Mouse (Mus musculus): ENCODE data around the gene Ccdc149. TPM values are rescaled to one million over a fixed set of nuclear protein-coding genes. Genes with fewer than 3 reads are reported as not detected.

The Ccdc149 gene
- total and polyA plus RNA-seq, 3 experiments = not detected

DNA sequence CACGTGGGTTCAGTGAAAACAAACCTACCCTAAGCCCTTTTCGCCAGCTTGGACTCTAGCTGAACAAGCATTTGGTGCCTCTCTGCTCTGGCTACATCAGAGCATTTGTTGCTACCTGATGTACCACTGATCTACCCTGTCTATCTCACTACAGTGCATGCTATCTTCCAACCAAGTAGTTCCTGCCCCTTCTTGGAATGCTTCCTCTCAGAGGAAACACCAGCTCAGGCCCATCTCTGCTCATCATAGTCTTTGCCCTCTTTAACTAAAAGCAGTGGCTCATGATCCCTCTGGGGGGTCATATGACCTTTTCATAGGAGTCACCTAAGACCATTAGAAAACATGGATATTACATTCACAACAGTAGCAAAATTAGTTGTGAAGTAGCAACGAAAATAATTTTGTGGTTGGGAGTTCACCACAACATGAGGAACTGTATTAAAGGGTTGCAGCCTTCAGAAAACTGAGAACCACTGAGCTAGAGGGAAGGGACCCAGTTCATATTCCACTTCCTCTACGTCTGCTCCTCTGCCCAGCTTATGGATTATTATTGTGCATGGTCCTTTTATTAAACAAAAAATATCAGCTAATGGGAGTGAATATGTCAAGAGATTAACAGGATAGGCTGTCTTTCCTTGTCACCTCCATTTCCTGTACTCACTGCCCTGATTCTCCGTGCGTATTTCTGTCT is 9.7 kb downstream of the Ccdc149 start:
- Histone ChIP-seq H3K27me3 (ENCODE audit: control insufficient read depth in 1 of 2, insufficient read depth in 2 of 2, low read length in 2 of 2) (no peaks in the 10 kb centered on the region; a peak in 1 of 4 replicates), H3K4me1 (ENCODE audit: control insufficient read depth in 1 of 2, insufficient read depth in 2 of 2, low read length in 2 of 2) (no peaks in the 10 kb centered on the region), H3K79me2 (ENCODE audit: control insufficient read depth, insufficient read depth, low read length, poor library complexity) (no peaks in the 10 kb centered on the region), H3K27ac (ENCODE audit: control insufficient read depth, low read depth, low read length) (no peak overlapping the region), H3K9me3 (replicated peaks; ENCODE audit: insufficient read depth, low read length) (no peaks in the 10 kb centered on the region), H3K9ac (ENCODE audit: control insufficient read depth, low read depth, low read length, poor library complexity, severe bottlenecking) (no peak overlapping the region), H3K4me3 (ENCODE audit: control insufficient read depth in 1 of 2, insufficient read depth in 1 of 2, low read depth in 2 of 2, low read length in 2 of 2) (no peak overlapping the region), H3K36me3 (ENCODE audit: control insufficient read depth in 1 of 2, insufficient read depth in 2 of 2, low read length in 2 of 2) (no peaks in the 10 kb centered on the region)
- TF ChIP-seq POLR2AphosphoS5 (IDR thresholded peaks at IDR 0.05; ENCODE audit: borderline replicate concordance, low read depth, low read length) (no peak), KAT2A (conservative IDR thresholded peaks at IDR 0.05; ENCODE audit: low read depth, low read length) (no peak), GABPA (IDR thresholded peaks at IDR 0.05; ENCODE audit: low read depth, low read length) (no peak)
- DNase-seq (ENCODE audit: low read depth, low spot score) = no peak

DNA sequence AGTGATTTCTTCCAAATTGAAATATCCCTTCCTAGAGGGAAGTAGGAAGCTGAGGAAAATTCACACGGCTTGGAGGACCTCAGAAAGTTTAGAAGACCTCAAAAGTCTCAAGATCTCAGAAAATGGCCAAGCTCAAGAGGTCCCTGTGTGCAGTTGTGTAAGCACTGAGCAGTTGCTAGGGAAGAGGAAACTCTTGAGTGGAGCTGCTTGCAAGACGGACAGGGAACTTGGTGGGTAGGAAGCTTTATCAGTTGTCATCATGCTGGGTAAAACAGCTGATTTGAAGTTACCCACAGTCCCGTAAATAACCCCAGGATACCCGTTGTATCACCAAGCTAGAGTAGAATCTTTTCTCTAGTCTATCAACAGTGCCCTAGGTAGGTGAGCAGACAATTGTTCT is 12.0 kb downstream of the Ccdc149 start:
- no peak for DNase-seq (ENCODE audit: low read depth, low spot score)
- Histone ChIP-seq H3K79me2 (ENCODE audit: control insufficient read depth, insufficient read depth, low read length, poor library complexity) (no peaks in the 10 kb centered on the region), H3K36me3 (ENCODE audit: control insufficient read depth in 1 of 2, insufficient read depth in 2 of 2, low read length in 2 of 2) (no peaks in the 10 kb centered on the region), H3K27ac (ENCODE audit: control insufficient read depth, low read depth, low read length) (no peak overlapping the region), H3K4me1 (ENCODE audit: control insufficient read depth in 1 of 2, insufficient read depth in 2 of 2, low read length in 2 of 2) (no peaks in the 10 kb centered on the region), H3K4me3 (ENCODE audit: control insufficient read depth in 1 of 2, insufficient read depth in 1 of 2, low read depth in 2 of 2, low read length in 2 of 2) (no peak overlapping the region), H3K27me3 (ENCODE audit: control insufficient read depth in 1 of 2, insufficient read depth in 2 of 2, low read length in 2 of 2) (no peaks in the 10 kb centered on the region; a peak in 1 of 4 replicates), H3K9me3 (replicated peaks; ENCODE audit: insufficient read depth, low read length) (no peaks in the 10 kb centered on the region), H3K9ac (ENCODE audit: control insufficient read depth, low read depth, low read length, poor library complexity, severe bottlenecking) (no peak overlapping the region)
- no peak for TF ChIP-seq EP300 (IDR thresholded peaks at IDR 0.05; ENCODE audit: low read depth in 1 of 2, low read length in 2 of 2)
- TF ChIP-seq RCOR1 (IDR thresholded peaks at IDR 0.05; ENCODE audit: low read depth, low read length) = no peak
- no peak for TF ChIP-seq SIN3A (IDR thresholded peaks at IDR 0.05; ENCODE audit: low read length)
- no peak for TF ChIP-seq MAFK (IDR thresholded peaks at IDR 0.05; ENCODE audit: borderline replicate concordance, low read depth, low read length)
- TF ChIP-seq POLR2A (IDR thresholded peaks at IDR 0.05; ENCODE audit: control insufficient read depth in 1 of 2, insufficient read depth in 1 of 2, low read depth in 1 of 2, low read length in 2 of 2, poor library complexity in 1 of 2) = no peak
- no peak for TF ChIP-seq GABPA (IDR thresholded peaks at IDR 0.05; ENCODE audit: low read depth, low read length)
- TF ChIP-seq POLR2AphosphoS2 (IDR thresholded peaks at IDR 0.05; ENCODE audit: low read length) = no peak
- no peak for TF ChIP-seq UBTF (IDR thresholded peaks at IDR 0.05; ENCODE audit: borderline replicate concordance, insufficient read depth, low read depth, low read length)
- no peak for TF ChIP-seq TBP (IDR thresholded peaks at IDR 0.05; ENCODE audit: low read depth, low read length)
- no peak for TF ChIP-seq CTCF (IDR thresholded peaks at IDR 0.05 in 2 of 3, conservative IDR thresholded peaks at IDR 0.05 in 1 of 3; ENCODE audit: control insufficient read depth in 1 of 3, insufficient read depth in 1 of 3, low read depth in 2 of 3, low read length in 3 of 3, poor library complexity in 1 of 3, severe bottlenecking in 1 of 3)
- TF ChIP-seq ZMIZ1 (IDR thresholded peaks at IDR 0.05; ENCODE audit: low read depth, low read length) = no peak
- TF ChIP-seq NRF1 (IDR thresholded peaks at IDR 0.05; ENCODE audit: insufficient read depth, low read depth, low read length, poor library complexity, severe bottlenecking) = no peak
- no peak for TF ChIP-seq MYC (IDR thresholded peaks at IDR 0.05; ENCODE audit: low read depth, low read length)
- TF ChIP-seq HCFC1 (IDR thresholded peaks at IDR 0.05; ENCODE audit: low read depth, low read length) = no peak
- TF ChIP-seq MAZ (IDR thresholded peaks at IDR 0.05; ENCODE audit: low read depth, low read length) = no peak
- no peak for TF ChIP-seq ETS1 (IDR thresholded peaks at IDR 0.05; ENCODE audit: low read depth, low read length)
- no peak for TF ChIP-seq USF1 (IDR thresholded peaks at IDR 0.05; ENCODE audit: low read depth, low read length)

Measured in MEL (cell line).